Mouse (Mus musculus): Measurements from ENCODE around the gene Pip5k1b.

Gene Pip5k1b

GRCm38 (mm10) chr19:24542293-24542675, 13.4 kb downstream of the Pip5k1b start:
- DNase-seq, result no peak

- no peak for DNase-seq
These were observed 13.9 kb downstream of the Pip5k1b start for GRCm38 (mm10) chr19:24541669-24542292.

GRCm38 (mm10) chr19:24540952-24541668, 14.6 kb downstream of the Pip5k1b start:
- DNase-seq, result no peak

GRCm38 (mm10) chr19:24539041-24539440, 16.6 kb downstream of the Pip5k1b start:
- no peak for DNase-seq

GRCm38 (mm10) chr19:24538181-24538580, 17.5 kb downstream of the Pip5k1b start:
- no peak for DNase-seq

GRCm38 (mm10) chr19:24537691-24538090, 18.0 kb downstream of the Pip5k1b start:
- peak; percentile 5 to 52 for DNase-seq

- no peak for DNase-seq
These were observed 18.8 kb downstream of the Pip5k1b start for GRCm38 (mm10) chr19:24536920-24537319.

- no peak for DNase-seq
These were observed 19.4 kb downstream of the Pip5k1b start for GRCm38 (mm10) chr19:24536280-24536679.

GRCm38 (mm10) chr19:24535161-24535560, 20.5 kb downstream of the Pip5k1b start:
- DNase-seq, result no peak

- DNase-seq, result no peak
These were observed 20.9 kb downstream of the Pip5k1b start for GRCm38 (mm10) chr19:24534733-24535132.

- no peak for DNase-seq
These were observed 26.6 kb downstream of the Pip5k1b start for GRCm38 (mm10) chr19:24528910-24529561.

GRCm38 (mm10) chr19:24528129-24528730, 27.4 kb downstream of the Pip5k1b start:
- no peak for DNase-seq

GRCm38 (mm10) chr19:24527613-24527948, 28.1 kb downstream of the Pip5k1b start:
- no peak for DNase-seq

- DNase-seq, result peak; percentile 5 to 8
These were observed 28.7 kb downstream of the Pip5k1b start for GRCm38 (mm10) chr19:24526731-24527612.

GRCm38 (mm10) chr19:24523476-24524313, 32.0 kb downstream of the Pip5k1b start:
- DNase-seq, result no peak

- no peak for DNase-seq
These were observed 33.7 kb downstream of the Pip5k1b start for GRCm38 (mm10) chr19:24521997-24522396.

- no peak for DNase-seq
These were observed 34.5 kb downstream of the Pip5k1b start for GRCm38 (mm10) chr19:24521146-24521545.

- DNase-seq, result no peak
These were observed 35.8 kb downstream of the Pip5k1b start for GRCm38 (mm10) chr19:24519732-24520409.

- DNase-seq, result no peak
These were observed 37.3 kb downstream of the Pip5k1b start for GRCm38 (mm10) chr19:24518384-24518783.

- DNase-seq, result no peak
These were observed 38.6 kb downstream of the Pip5k1b start for GRCm38 (mm10) chr19:24517057-24517456.

GRCm38 (mm10) chr19:24515941-24516340, 39.7 kb downstream of the Pip5k1b start:
- no peak for DNase-seq
